ENCODE assay signal across 14 mouse cellular contexts in the genomic region with DNA sequence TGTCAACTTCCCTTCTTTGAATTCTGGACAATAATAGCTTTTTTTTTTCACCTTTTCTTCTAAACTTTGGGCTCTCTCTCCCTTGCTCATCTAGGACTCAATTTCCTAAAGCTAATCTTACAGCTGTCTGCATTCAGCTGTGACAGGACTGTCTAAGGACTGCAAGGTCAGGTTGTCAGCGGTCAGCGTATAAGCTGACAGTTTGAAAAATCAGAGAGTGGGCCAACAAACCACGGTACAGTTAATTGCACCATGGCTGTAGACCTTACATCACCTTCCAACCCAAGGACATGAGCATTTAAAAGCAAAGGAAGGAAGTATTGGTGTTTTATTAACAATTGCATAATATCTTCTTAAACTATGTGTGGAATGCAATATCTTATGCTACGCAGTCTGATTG.
"Had no signal": no experiment of that assay in that cellular context is flagged by ENCODE, and none has a peak within 500 bp of the region (broad histone marks: within the 10 kb centered on the region; RNA-seq: fewer than 3 reads in every experiment).

No protein-coding gene starts in this region.

- DNase-seq: left cerebral cortex, postnatal 4 days; lung, adult 18-20 months; lung, postnatal 4 days; right cerebral cortex, postnatal 14 days; thymus, postnatal 4 days had no signal

- H3K9ac ChIP-seq: limb, embryonic 13.5 days; liver, embryonic 14.5 days; midbrain, embryonic 12.5 days; neural tube, embryonic 13.5 days had no signal

- H3K9me3 ChIP-seq: limb, embryonic 13.5 days; midbrain, embryonic 12.5 days; neural tube, embryonic 13.5 days had no signal

- H3K27ac ChIP-seq: layer of hippocampus, adult 2 months; limb, embryonic 13.5 days; liver, embryonic 14.5 days; midbrain, embryonic 12.5 days; neural tube, embryonic 13.5 days had no signal

- H3K36me3 ChIP-seq: limb, embryonic 13.5 days; midbrain, embryonic 12.5 days; neural tube, embryonic 13.5 days had no signal

- H3K4me3 ChIP-seq: layer of hippocampus, adult 2 months; limb, embryonic 13.5 days; midbrain, embryonic 12.5 days; neural tube, embryonic 13.5 days had no signal

- H3K27me3 ChIP-seq: limb, embryonic 13.5 days; midbrain, embryonic 12.5 days; neural tube, embryonic 13.5 days had no signal

- ATAC-seq: inflammation-experienced regulatory T-cells, adult 6 months; intestine, postnatal 0 days; lung, postnatal 0 days; midbrain, embryonic 16.5 days had no signal

- H3K4me1 ChIP-seq: midbrain, embryonic 12.5 days; neural tube, embryonic 13.5 days had no signal

- H3K4me2 ChIP-seq: limb, embryonic 13.5 days; midbrain, embryonic 12.5 days; neural tube, embryonic 13.5 days had no signal
